Mouse (Mus musculus) natural killer cell, adult 2 months (primary cell): ENCODE measurements around the gene Lpp.

Experiments
- DNase-seq, 2 experiments: peaks; one replicate each; pipeline ENCODE4 v3.0.0; 2022; ENCODE audit warnings: low spot score in 2 of 2

Lpp gene

GRCm38 (mm10) chr16:24392651-24393555 is at the start of gene Lpp:
Gene Lpp (plus strand): TSS chr16:24393507.
- peak; percentile 30 to 38 for DNase-seq

- peak in 1 of 2 experiments; percentile 28 for DNase-seq
Measured at GRCm38 (mm10) chr16:24347582-24348411, 45.5 kb upstream of the Lpp start.

- DNase-seq, result no peak
Measured at GRCm38 (mm10) chr16:24350306-24350705, 43.0 kb upstream of the Lpp start.

GRCm38 (mm10) chr16:24350751-24351150 is 42.6 kb upstream of the Lpp start:
- DNase-seq, result no peak

GRCm38 (mm10) chr16:24351811-24352210 is 41.5 kb upstream of the Lpp start:
- no peak for DNase-seq

- no peak for DNase-seq
Measured at GRCm38 (mm10) chr16:24353816-24354215, 39.5 kb upstream of the Lpp start.

- DNase-seq, result no peak
Measured at GRCm38 (mm10) chr16:24361667-24362066, 31.6 kb upstream of the Lpp start.

GRCm38 (mm10) chr16:24364030-24364687 is 29.1 kb upstream of the Lpp start:
- DNase-seq, result no peak

- no peak for DNase-seq
Measured at GRCm38 (mm10) chr16:24365900-24366299, 27.4 kb upstream of the Lpp start.

GRCm38 (mm10) chr16:24367071-24367470 is 26.2 kb upstream of the Lpp start:
- DNase-seq, result no peak

- DNase-seq, result no peak
Measured at GRCm38 (mm10) chr16:24367506-24367905, 25.8 kb upstream of the Lpp start.

GRCm38 (mm10) chr16:24376478-24376877 is 16.8 kb upstream of the Lpp start:
- no peak for DNase-seq

- no peak for DNase-seq
Measured at GRCm38 (mm10) chr16:24390596-24390995, 2.7 kb upstream of the Lpp start.

GRCm38 (mm10) chr16:24391111-24391510 is 2.2 kb upstream of the Lpp start:
- no peak for DNase-seq

GRCm38 (mm10) chr16:24391901-24392300 is 1.4 kb upstream of the Lpp start:
- DNase-seq, result no peak

GRCm38 (mm10) chr16:24393556-24394210 is 376 bp downstream of the Lpp start:
- peak; percentile 37 to 43 for DNase-seq

GRCm38 (mm10) chr16:24394211-24394991 is 1.1 kb downstream of the Lpp start:
- no peak for DNase-seq

- no peak for DNase-seq
Measured at GRCm38 (mm10) chr16:24395100-24395499, 1.8 kb downstream of the Lpp start.

GRCm38 (mm10) chr16:24396504-24396903 is 3.2 kb downstream of the Lpp start:
- no peak for DNase-seq

GRCm38 (mm10) chr16:24398476-24398875 is 5.2 kb downstream of the Lpp start:
- no peak for DNase-seq

- no peak for DNase-seq
Measured at GRCm38 (mm10) chr16:24398893-24399292, 5.6 kb downstream of the Lpp start.
